Mouse (Mus musculus) heart, embryonic 12.5 days (tissue): Measurements from ENCODE around the gene Cwc27. TPM values are rescaled to one million over a fixed set of nuclear protein-coding genes. Genes with fewer than 3 reads are reported as not detected.

ENCODE experiments used
- ATAC-seq: fragments of 200-750 bp; cut with Nextera tagmentation; 2 replicates; pipeline ENCODE4 v1.8.0; 2017; ENCODE audit warnings: moderate TSS enrichment, moderate library complexity; ENCODE audit not compliant: insufficient number of reproducible peaks, low FRiP score
- H3K27ac ChIP-seq: fragments of 300-500 bp; sonication (generic); 2 replicates; pipeline ENCODE4 v1.5.1; 2016; ENCODE audit warnings: mild to moderate bottlenecking, moderate library complexity; ENCODE audit not compliant: poor library complexity, severe bottlenecking
- H3K27me3 ChIP-seq: fragments of 300-500 bp; sonication (generic); replicated peaks from 2 replicates; pipeline ENCODE4 v1.6.1; 2016; ENCODE audit warnings: mild to moderate bottlenecking, moderate library complexity
- H3K36me3 ChIP-seq: fragments of 300-500 bp; sonication (generic); 2 replicates; pipeline ENCODE4 v1.6.1; 2016; ENCODE audit warnings: mild to moderate bottlenecking, moderate library complexity
- H3K4me1 ChIP-seq: fragments of 300-500 bp; sonication (generic); replicated peaks from 2 replicates; pipeline ENCODE4 v1.6.1; 2016; ENCODE audit warnings: mild to moderate bottlenecking
- H3K4me2 ChIP-seq: fragments of 300-500 bp; sonication (generic); 2 replicates; pipeline ENCODE4 v1.6.1; 2016; ENCODE audit warnings: mild to moderate bottlenecking, moderate library complexity
- H3K4me3 ChIP-seq: fragments of 300-500 bp; sonication (generic); 2 replicates; pipeline ENCODE4 v1.5.1; 2016; ENCODE audit warnings: mild to moderate bottlenecking
- H3K9ac ChIP-seq: fragments of 300-500 bp; sonication (generic); 2 replicates; pipeline ENCODE4 v1.6.1; 2016; ENCODE audit warnings: mild to moderate bottlenecking, moderate library complexity
- H3K9me3 ChIP-seq: fragments of 300-500 bp; sonication (generic); replicated peaks from 2 replicates; pipeline ENCODE4 v1.6.1; 2016; ENCODE audit warnings: mild to moderate bottlenecking, moderate library complexity
- WGBS: fragments of 180-500 bp; shearing (Covaris S2); methylation state at CpG from one replicate; pipeline ENCODE4 v1.1.7; 2016; 5-methylcytosine and 5-hydroxymethylcytosine counted together
- polyA plus RNA-seq: library from polyadenylated mRNA; unstranded; fragments of >200 nt; fragmentation: Nextera tagmentation; extraction: Ambion mirVana; gene quantifications from 2 replicates; pipeline ENCODE4 v1.2.1, GENCODE M21; 2016

Cwc27 gene
- polyA plus RNA-seq, 1 experiment from 2014 or later: 22.3 TPM

GRCm38 (mm10) chr13:104610210-104611111, 206.5 kb downstream of the Cwc27 start:
- WGBS: 76% methylated on average over 22 of the region's 22 CpGs
- Histone ChIP-seq H3K36me3 (no peaks in the 10 kb centered on the region), H3K27me3 (no peaks in the 10 kb centered on the region), H3K27ac (no peak overlapping the region), H3K4me3 (no peak overlapping the region), H3K9ac (no peak overlapping the region), H3K9me3 (no peaks in the 10 kb centered on the region), H3K4me2 (no peak overlapping the region), H3K4me1 (no peaks in the 10 kb centered on the region)
- no peak for ATAC-seq

GRCm38 (mm10) chr13:104608516-104608915, 208.4 kb downstream of the Cwc27 start:
- WGBS: 89% methylated on average over 18 of the region's 18 CpGs
- Histone ChIP-seq H3K4me1 (no peaks in the 10 kb centered on the region), H3K9me3 (no peaks in the 10 kb centered on the region), H3K4me3 (no peak overlapping the region), H3K36me3 (no peaks in the 10 kb centered on the region), H3K27me3 (no peaks in the 10 kb centered on the region), H3K9ac (no peak overlapping the region), H3K4me2 (no peak overlapping the region), H3K27ac (no peak overlapping the region)
- no peak for ATAC-seq

- WGBS: 75% methylated on average over 14 of the region's 14 CpGs
- no peak overlapping the region for H3K4me3 ChIP-seq
- H3K4me1 ChIP-seq: no peaks in the 10 kb centered on the region
- H3K27ac ChIP-seq: no peak overlapping the region
- no peaks in the 10 kb centered on the region for H3K9me3 ChIP-seq
- no peaks in the 10 kb centered on the region for H3K36me3 ChIP-seq
- ATAC-seq: no peak
- H3K4me2 ChIP-seq: no peak overlapping the region
- H3K27me3 ChIP-seq: no peaks in the 10 kb centered on the region
- H3K9ac ChIP-seq: no peak overlapping the region
These were observed 210.0 kb downstream of the Cwc27 start for GRCm38 (mm10) chr13:104606786-104607580.

- Histone ChIP-seq H3K27me3 (no peaks in the 10 kb centered on the region), H3K36me3 (no peaks in the 10 kb centered on the region), H3K27ac (no peak overlapping the region), H3K4me1 (no peaks in the 10 kb centered on the region), H3K4me2 (no peak overlapping the region), H3K4me3 (no peak overlapping the region), H3K9me3 (no peaks in the 10 kb centered on the region), H3K9ac (no peak overlapping the region)
- 59% methylated on average over 2 of the region's 2 CpGs for WGBS
- no peak for ATAC-seq
These were observed 211.8 kb downstream of the Cwc27 start for GRCm38 (mm10) chr13:104605111-104605510.

GRCm38 (mm10) chr13:104602197-104602596, 214.7 kb downstream of the Cwc27 start:
- Histone ChIP-seq H3K4me2 (no peak overlapping the region), H3K4me1 (no peaks in the 10 kb centered on the region), H3K9me3 (no peaks in the 10 kb centered on the region), H3K27ac (no peak overlapping the region), H3K27me3 (no peaks in the 10 kb centered on the region), H3K9ac (no peak overlapping the region), H3K4me3 (no peak overlapping the region), H3K36me3 (no peaks in the 10 kb centered on the region)
- WGBS: 78% methylated on average over 6 of the region's 6 CpGs
- ATAC-seq: no peak

- Histone ChIP-seq H3K9me3 (no peaks in the 10 kb centered on the region), H3K27ac (no peak overlapping the region), H3K4me2 (no peak overlapping the region), H3K4me1 (no peaks in the 10 kb centered on the region), H3K9ac (no peak overlapping the region), H3K4me3 (no peak overlapping the region), H3K27me3 (no peaks in the 10 kb centered on the region), H3K36me3 (no peaks in the 10 kb centered on the region)
- 78% methylated on average over 3 of the region's 3 CpGs for WGBS
- no peak for ATAC-seq
These were observed 215.2 kb downstream of the Cwc27 start for GRCm38 (mm10) chr13:104601783-104602182.

DNA sequence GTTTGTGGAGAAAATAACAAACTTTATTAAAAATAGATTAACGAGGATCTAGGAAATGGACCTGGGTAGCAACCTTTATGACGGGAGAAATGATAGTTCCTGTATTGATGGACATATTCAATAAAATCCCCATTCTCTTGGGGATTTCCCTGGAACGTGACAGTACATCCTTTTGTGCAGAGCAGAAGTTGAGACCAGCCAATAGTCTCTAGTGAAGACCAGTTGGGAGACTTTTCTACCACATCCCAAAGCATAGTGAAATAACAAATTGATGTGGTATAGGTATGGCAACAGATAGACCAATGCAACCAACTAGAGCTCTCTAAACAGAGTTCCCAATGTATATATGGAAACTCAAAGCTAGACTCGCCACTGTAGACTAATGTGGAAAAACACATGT, 220.7 kb downstream of the Cwc27 start:
- 83% methylated on average over 4 of the region's 4 CpGs for WGBS
- Histone ChIP-seq H3K36me3 (no peaks in the 10 kb centered on the region), H3K27me3 (no peaks in the 10 kb centered on the region), H3K27ac (no peak overlapping the region), H3K4me1 (no peaks in the 10 kb centered on the region), H3K9ac (no peak overlapping the region), H3K4me3 (no peak overlapping the region), H3K9me3 (peaks cover 4% of the 10 kb centered on the region; the same call in 1 of the 2 replicates), H3K4me2 (no peak overlapping the region)
- no peak for ATAC-seq

DNA sequence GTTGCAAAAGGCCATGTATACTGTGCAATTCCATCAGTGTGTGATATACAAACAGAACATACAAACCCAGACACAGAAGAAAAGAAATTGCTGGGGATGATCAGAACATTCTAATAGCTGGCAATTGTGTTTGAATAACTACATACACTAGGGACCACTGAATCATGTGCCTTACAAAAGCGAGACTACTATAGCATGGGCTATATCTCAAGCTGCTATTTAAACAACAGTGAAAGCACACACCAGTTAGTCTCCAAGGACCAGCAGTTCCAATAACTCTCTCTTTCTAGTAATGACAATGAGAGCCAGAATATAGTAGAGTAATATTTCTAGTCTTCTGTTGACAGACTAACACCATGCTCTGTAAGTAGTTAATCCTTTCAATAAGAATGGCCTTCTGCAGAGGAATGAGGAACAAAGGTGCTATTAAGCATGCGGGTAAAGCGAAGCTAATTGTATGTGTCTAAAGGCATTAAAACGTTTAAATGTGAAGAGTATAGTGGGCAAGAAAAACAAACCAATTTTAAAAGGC, 222.1 kb downstream of the Cwc27 start:
- no peak for ATAC-seq
- H3K27me3 ChIP-seq: no peaks in the 10 kb centered on the region
- H3K36me3 ChIP-seq: no peaks in the 10 kb centered on the region
- H3K4me1 ChIP-seq: 0 out of 2 replicates have a peak, but pooled peaks cover 5% of the 10 kb centered on the region
- H3K27ac ChIP-seq: no peak overlapping the region
- H3K9ac ChIP-seq: no peak overlapping the region
- peaks cover 4% of the 10 kb centered on the region; the same call in 1 of the 2 replicates for H3K9me3 ChIP-seq
- H3K4me2 ChIP-seq: no peak overlapping the region
- H3K4me3 ChIP-seq: no peak overlapping the region
- WGBS: 73% methylated on average over 4 of the region's 4 CpGs

- no peak for ATAC-seq
These were observed 226.0 kb downstream of the Cwc27 start for GRCm38 (mm10) chr13:104590931-104591330.

DNA sequence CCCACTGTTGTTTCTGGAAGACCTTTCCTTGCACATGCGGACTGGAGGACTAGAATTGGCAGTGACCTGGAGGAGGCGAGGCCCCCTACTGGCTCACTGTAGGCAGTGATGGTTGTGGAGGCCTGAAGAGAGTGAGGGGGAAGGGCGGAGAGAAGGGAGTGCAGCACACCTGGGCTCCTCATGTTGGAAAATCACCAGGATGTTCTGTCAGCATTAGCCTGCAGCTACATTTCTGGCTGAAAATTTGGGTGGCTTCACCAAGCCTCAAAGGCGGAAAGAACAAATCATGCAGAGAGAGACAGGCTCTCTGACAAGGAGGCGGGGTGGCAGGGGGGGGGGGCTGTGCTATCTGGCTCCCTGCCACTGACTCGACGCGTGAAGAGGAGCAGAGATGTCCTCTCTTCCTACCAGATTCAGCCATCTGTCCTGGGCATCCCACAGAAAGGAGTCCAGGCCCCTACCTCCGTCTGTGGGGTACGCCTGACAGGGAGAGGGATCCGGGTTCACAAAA, 226.8 kb downstream of the Cwc27 start:
- no peak for ATAC-seq
- WGBS: 35% methylated on average over 11 of the region's 11 CpGs
- Histone ChIP-seq H3K36me3 (no peaks in the 10 kb centered on the region), H3K27ac (no peak overlapping the region), H3K27me3 (no peaks in the 10 kb centered on the region), H3K4me3 (no peak overlapping the region), H3K9me3 (peaks cover 4% of the 10 kb centered on the region; the same call in 1 of the 2 replicates), H3K4me2 (peak overlapping the region; percentile 30; the same call in 1 of the 2 replicates), H3K9ac (no peak overlapping the region), H3K4me1 (0 out of 2 replicates have a peak, but pooled peaks cover 5% of the 10 kb centered on the region)

More at GRCm38 (mm10) chr13:104590931-104591330, 226.0 kb downstream of the Cwc27 start:
- Histone ChIP-seq H3K9ac (no peak overlapping the region), H3K9me3 (peaks cover 4% of the 10 kb centered on the region; the same call in 1 of the 2 replicates), H3K36me3 (no peaks in the 10 kb centered on the region), H3K27me3 (no peaks in the 10 kb centered on the region), H3K4me2 (no peak overlapping the region), H3K27ac (no peak overlapping the region), H3K4me1 (0 out of 2 replicates have a peak, but pooled peaks cover 5% of the 10 kb centered on the region), H3K4me3 (no peak overlapping the region)
- WGBS: 88% methylated on average over 7 of the region's 7 CpGs

GRCm38 (mm10) chr13:104588383-104588782, 228.6 kb downstream of the Cwc27 start:
- no peak overlapping the region for H3K27ac ChIP-seq
- H3K4me1 ChIP-seq: 0 out of 2 replicates have a peak, but pooled peaks cover 5% of the 10 kb centered on the region
- 63% methylated on average over 5 of the region's 5 CpGs for WGBS
- H3K9me3 ChIP-seq: peaks cover 4% of the 10 kb centered on the region; the same call in 1 of the 2 replicates
- no peaks in the 10 kb centered on the region for H3K36me3 ChIP-seq
- H3K4me3 ChIP-seq: no peak overlapping the region
- ATAC-seq: no peak
- no peaks in the 10 kb centered on the region for H3K27me3 ChIP-seq
- no peak overlapping the region for H3K4me2 ChIP-seq
- no peak overlapping the region for H3K9ac ChIP-seq
